Mouse (Mus musculus) neural tube, embryonic 13.5 days (tissue): ENCODE results near the gene Rap1a. TPM values are rescaled to one million over a fixed set of nuclear protein-coding genes. Genes with fewer than 3 reads are reported as not detected.

Experiments used
- ATAC-seq: fragments of 200-750 bp; cut with Nextera tagmentation; 2 replicates; pipeline ENCODE4 v1.8.0; 2017; ENCODE audit warnings: low read depth, mild to moderate bottlenecking, moderate TSS enrichment, moderate library complexity
- H3K27ac ChIP-seq: fragments of 300-500 bp; sonication (generic); replicated peaks from 2 replicates; pipeline ENCODE4 v1.5.1; 2015; ENCODE audit warnings: moderate library complexity, mild to moderate bottlenecking, inconsistent platforms
- H3K27me3 ChIP-seq: fragments of 300-500 bp; sonication (generic); 2 replicates; pipeline ENCODE4 v1.6.1; 2015; ENCODE audit warnings: mild to moderate bottlenecking, inconsistent platforms
- H3K36me3 ChIP-seq: fragments of 300-500 bp; sonication (generic); 2 replicates; pipeline ENCODE4 v1.6.1; 2015; ENCODE audit warnings: mild to moderate bottlenecking, inconsistent platforms
- H3K4me1 ChIP-seq: fragments of 300-500 bp; sonication (generic); replicated peaks from 2 replicates; pipeline ENCODE4 v1.6.1; 2015; ENCODE audit warnings: inconsistent platforms
- H3K4me2 ChIP-seq: fragments of 300-500 bp; sonication (generic); 2 replicates; pipeline ENCODE4 v1.6.1; 2015; ENCODE audit warnings: inconsistent platforms, mild to moderate bottlenecking, moderate library complexity
- H3K4me3 ChIP-seq: fragments of 300-500 bp; sonication (generic); 2 replicates; pipeline ENCODE4 v1.5.1; 2015; ENCODE audit warnings: mild to moderate bottlenecking, inconsistent platforms
- H3K9ac ChIP-seq: fragments of 300-500 bp; sonication (generic); 2 replicates; pipeline ENCODE4 v1.6.1; 2015; ENCODE audit warnings: moderate library complexity, mild to moderate bottlenecking, inconsistent platforms
- H3K9me3 ChIP-seq: fragments of 300-500 bp; sonication (generic); 2 replicates; pipeline ENCODE4 v1.6.1; 2016; ENCODE audit warnings: inconsistent platforms
- WGBS: fragments of 180-500 bp; shearing (Covaris S2); methylation state at CpG from one replicate; pipeline ENCODE4 v1.1.7; 2015; 5-methylcytosine and 5-hydroxymethylcytosine counted together
- polyA plus RNA-seq: library from polyadenylated mRNA; unstranded; fragments of >200 nt; fragmentation: Nextera tagmentation; extraction: Ambion mirVana; gene quantifications from 2 replicates; pipeline ENCODE4 v1.2.1, GENCODE M21; 2015

Rap1a gene
- polyA plus RNA-seq, 1 experiment from 2014 or later = 92.6 TPM

DNA sequence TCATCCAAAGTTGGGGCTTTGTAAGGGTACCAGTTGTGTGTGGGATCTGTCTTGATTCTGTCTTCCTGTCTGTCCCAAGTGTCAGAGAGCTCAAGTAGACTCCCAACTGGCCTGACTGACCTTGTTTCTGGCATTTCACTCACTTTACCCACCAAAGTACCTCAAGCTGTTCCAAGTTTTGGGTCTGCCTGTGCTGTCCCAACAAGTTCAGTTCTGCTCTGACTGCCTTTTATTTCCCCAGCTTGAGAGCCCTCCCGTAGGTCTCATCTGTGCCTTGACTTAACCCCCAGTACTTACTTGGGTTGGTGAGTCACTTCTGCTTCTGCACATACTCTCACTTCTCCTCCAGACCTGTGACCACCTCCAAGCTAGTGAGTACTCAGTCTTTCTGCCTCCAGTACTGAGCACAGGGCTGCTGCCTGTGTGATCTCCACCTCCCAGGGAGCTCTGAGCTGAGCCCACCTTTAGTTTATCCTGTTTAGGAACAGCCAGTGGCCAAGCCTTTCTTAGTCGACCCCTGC, 79.4 kb downstream of the Rap1a start:
- Histone ChIP-seq H3K27me3 (no peaks in the 10 kb centered on the region), H3K36me3 (no peaks in the 10 kb centered on the region), H3K4me1 (peaks cover 21% of the 10 kb centered on the region), H3K9me3 (no peaks in the 10 kb centered on the region), H3K4me2 (no peak overlapping the region), H3K9ac (no peak overlapping the region), H3K27ac (no peak overlapping the region), H3K4me3 (no peak overlapping the region)
- 74% methylated on average over 2 of the region's 2 CpGs for WGBS
- no peak for ATAC-seq

GRCm38 (mm10) chr3:105720514-105720913, 80.6 kb downstream of the Rap1a start:
- Histone ChIP-seq H3K4me2 (no peak overlapping the region), H3K4me3 (no peak overlapping the region), H3K4me1 (peaks cover 28% of the 10 kb centered on the region), H3K27me3 (no peaks in the 10 kb centered on the region), H3K9me3 (no peaks in the 10 kb centered on the region), H3K9ac (no peak overlapping the region), H3K36me3 (no peaks in the 10 kb centered on the region), H3K27ac (no peak overlapping the region)
- no peak for ATAC-seq
- 87% methylated on average over 4 of the region's 4 CpGs for WGBS

DNA sequence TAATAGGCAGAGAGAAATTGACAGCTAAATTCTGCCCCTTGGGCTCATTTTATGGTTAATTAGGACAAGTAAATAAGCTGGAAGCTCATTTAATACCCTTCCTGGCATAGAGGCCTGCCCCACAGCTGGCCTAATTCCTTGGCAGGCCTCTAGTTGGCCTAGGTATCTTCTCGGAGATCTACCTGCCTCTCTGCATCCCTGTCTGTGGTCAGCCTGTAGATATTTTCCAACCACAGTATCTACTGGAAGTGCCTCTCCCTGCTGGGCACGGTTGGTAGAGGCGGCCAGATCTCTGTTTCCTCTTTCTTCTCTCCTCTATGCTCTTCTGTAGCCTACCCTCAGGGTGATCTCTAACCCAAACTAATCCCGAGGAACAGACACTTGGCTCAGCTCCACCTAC, 81.2 kb downstream of the Rap1a start:
- no peaks in the 10 kb centered on the region for H3K36me3 ChIP-seq
- peaks cover 32% of the 10 kb centered on the region for H3K4me1 ChIP-seq
- H3K4me2 ChIP-seq = no peak overlapping the region
- ATAC-seq = no peak
- WGBS = 85% methylated on average over 4 of the region's 4 CpGs
- H3K27ac ChIP-seq = no peak overlapping the region
- no peaks in the 10 kb centered on the region for H3K9me3 ChIP-seq
- H3K9ac ChIP-seq = no peak overlapping the region
- H3K27me3 ChIP-seq = no peaks in the 10 kb centered on the region
- H3K4me3 ChIP-seq = no peak overlapping the region

DNA sequence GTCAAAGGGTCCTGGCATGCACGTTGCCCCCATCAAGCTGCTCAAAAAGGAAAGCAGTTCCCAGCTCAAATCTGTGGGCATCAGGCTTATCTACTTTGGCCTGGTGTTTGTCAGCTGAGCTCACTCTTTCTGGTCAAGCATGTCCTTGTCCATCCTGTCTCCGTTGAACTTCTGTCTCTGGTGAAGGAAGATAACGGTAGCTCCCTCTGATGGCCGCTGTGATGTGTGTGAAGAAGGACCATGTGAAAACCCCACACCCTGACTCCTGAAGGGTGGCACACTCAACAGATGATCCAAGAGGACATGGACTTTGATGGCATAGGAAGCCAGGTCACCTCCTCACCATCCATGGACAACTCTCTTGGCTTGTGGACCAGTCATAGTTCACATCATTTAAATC, 82.4 kb downstream of the Rap1a start:
- ATAC-seq = no peak
- H3K9ac ChIP-seq = no peak overlapping the region
- 72% methylated on average over 4 of the region's 4 CpGs for WGBS

DNA sequence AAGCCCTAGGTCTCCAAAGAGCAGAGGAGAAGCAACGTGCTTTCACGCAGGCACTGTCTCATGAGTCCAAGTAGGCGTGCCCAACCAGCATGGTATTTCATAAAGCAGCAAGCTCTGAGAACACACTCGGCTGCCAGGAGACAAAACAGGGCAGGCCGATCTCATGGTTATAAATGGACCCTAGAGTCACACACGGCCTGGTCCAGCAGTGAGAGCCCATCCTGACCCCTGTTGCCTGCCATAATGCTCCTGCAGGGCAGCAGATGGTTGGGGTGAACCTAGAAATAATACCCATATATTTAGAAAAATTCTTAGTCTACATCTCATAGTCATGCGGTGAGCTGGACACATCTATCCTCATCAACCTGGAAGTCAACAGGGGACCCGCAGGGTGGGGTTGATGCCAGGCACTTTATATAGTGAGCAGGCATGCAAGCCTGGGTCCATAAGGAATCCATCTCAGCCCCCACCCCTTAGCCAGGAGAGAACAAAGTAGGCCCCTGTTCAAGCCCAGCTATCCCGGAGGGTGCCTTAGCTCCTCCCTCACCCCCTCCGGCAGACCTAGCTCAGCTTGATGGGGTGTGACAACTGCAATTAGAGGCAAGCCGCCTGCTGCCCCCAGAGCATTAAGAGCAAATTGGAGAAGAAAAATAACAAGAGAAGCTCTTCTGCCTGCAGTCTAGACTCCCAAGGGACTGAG, 83.1 kb downstream of the Rap1a start:
- no peaks in the 10 kb centered on the region for H3K27me3 ChIP-seq
- peaks cover 49% of the 10 kb centered on the region for H3K4me1 ChIP-seq
- no peak overlapping the region for H3K4me3 ChIP-seq
- peak overlapping the region; percentile 64 for H3K27ac ChIP-seq
- H3K4me2 ChIP-seq = no peak overlapping the region
- H3K36me3 ChIP-seq = no peaks in the 10 kb centered on the region
- no peak overlapping the region for H3K9ac ChIP-seq
- 36% methylated on average over 11 of the region's 11 CpGs for WGBS
- no peaks in the 10 kb centered on the region for H3K9me3 ChIP-seq
- ATAC-seq = peak; percentile 72

More for the DNA sequence above, 82.4 kb downstream of the Rap1a start:
- no peaks in the 10 kb centered on the region for H3K9me3 ChIP-seq
- 0 out of 2 replicates have a peak overlapping the region, but pooled peaks have one; percentile 64 for H3K27ac ChIP-seq
- H3K4me1 ChIP-seq = peaks cover 42% of the 10 kb centered on the region
- H3K36me3 ChIP-seq = no peaks in the 10 kb centered on the region
- H3K4me2 ChIP-seq = no peak overlapping the region
- H3K27me3 ChIP-seq = no peaks in the 10 kb centered on the region
- no peak overlapping the region for H3K4me3 ChIP-seq

DNA sequence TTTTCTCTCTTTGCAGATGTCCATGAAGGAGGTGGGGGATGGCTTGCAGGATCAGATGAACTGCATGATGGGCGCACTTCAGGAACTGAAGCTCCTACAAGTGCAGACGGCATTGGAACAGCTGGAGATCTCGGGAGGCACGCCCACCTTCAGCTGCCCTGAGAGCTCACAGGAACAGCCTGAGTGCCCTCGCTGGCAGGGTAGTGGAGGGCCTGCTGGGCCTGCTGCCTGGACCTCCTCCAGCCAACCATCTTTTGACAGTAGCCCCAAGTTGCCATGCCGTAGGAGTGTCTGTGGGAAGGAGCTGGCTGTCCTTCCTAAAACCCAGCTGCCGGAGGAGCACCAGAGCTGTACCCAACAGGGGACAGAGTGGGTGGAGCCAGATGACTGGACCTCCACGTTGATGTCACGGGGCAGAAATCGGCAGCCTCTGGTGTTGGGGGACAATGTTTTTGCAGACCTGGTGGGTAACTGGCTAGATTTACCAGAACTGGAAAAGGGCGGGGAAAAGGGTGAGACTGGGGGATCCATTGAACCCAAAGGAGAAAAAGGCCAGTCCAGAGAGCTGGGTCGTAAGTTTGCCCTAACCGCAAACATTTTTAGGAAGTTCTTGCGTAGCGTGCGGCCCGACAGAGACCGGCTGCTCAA, 84.7 kb downstream of the Rap1a start:
- WGBS = 67% methylated on average over 18 of the region's 18 CpGs

GRCm38 (mm10) chr3:105714820-105715167, 86.3 kb downstream of the Rap1a start:
- no peaks in the 10 kb centered on the region for H3K27me3 ChIP-seq
- H3K4me2 ChIP-seq = no peak overlapping the region
- peaks cover 59% of the 10 kb centered on the region for H3K4me1 ChIP-seq
- no peak for ATAC-seq
- no peaks in the 10 kb centered on the region for H3K36me3 ChIP-seq
- no peaks in the 10 kb centered on the region for H3K9me3 ChIP-seq
- no peak overlapping the region for H3K4me3 ChIP-seq
- H3K27ac ChIP-seq = no peak overlapping the region
- no peak overlapping the region for H3K9ac ChIP-seq

More for the DNA sequence above, 84.7 kb downstream of the Rap1a start:
- peak overlapping the region; percentile 19; the same call in 1 of the 2 replicates for H3K27ac ChIP-seq
- no peak overlapping the region for H3K9ac ChIP-seq
- H3K27me3 ChIP-seq = no peaks in the 10 kb centered on the region
- H3K4me3 ChIP-seq = no peak overlapping the region
- no peak overlapping the region for H3K4me2 ChIP-seq
- no peaks in the 10 kb centered on the region for H3K9me3 ChIP-seq
- H3K36me3 ChIP-seq = no peaks in the 10 kb centered on the region
- peaks cover 49% of the 10 kb centered on the region for H3K4me1 ChIP-seq
- no peak for ATAC-seq

DNA sequence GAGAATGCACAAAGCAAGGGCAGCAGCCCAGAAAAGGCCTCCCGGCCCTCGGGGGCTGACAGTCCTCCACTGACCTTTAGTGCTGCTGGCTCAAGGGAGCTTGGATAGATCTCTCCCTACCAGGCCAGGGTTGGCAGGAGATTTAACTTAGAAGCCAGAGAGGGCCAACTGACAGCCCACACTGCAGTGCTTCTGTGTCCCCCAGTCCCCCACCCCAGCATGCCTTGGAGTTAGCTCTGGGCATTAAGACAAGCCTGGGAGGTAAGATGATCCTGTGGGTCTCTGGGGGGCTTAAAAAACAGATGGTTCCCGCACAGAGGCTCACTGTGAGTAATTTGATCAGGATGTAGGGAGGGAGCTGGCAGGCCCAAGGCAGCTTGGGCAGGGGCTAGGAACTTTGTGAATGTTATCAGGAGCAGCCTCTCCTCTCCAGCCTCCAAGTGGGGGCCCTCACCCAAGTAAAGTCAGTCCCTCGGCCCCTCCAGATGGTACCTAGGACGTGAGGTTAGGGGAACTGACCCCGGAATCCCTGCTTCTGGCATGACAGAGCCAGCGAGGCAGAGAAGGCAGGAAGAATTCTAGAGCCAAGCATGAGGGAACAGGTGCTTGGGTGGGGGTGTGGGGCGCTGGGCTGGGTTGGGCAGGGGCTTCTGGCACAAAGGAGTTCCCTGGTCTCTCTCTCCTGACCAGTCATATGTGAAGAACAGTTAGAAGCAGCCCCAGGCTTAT, 86.9 kb downstream of the Rap1a start:
- Histone ChIP-seq H3K9me3 (no peaks in the 10 kb centered on the region), H3K4me2 (no peak overlapping the region), H3K27me3 (no peaks in the 10 kb centered on the region), H3K27ac (peak overlapping the region; percentile 79), H3K4me3 (no peak overlapping the region), H3K9ac (0 out of 2 replicates have a peak overlapping the region, but pooled peaks have one; percentile 38), H3K36me3 (no peaks in the 10 kb centered on the region), H3K4me1 (peaks cover 59% of the 10 kb centered on the region)
- peak; percentile 17; the same call in 1 of the 2 replicates for ATAC-seq
- WGBS = 27% methylated on average over 8 of the region's 8 CpGs

DNA sequence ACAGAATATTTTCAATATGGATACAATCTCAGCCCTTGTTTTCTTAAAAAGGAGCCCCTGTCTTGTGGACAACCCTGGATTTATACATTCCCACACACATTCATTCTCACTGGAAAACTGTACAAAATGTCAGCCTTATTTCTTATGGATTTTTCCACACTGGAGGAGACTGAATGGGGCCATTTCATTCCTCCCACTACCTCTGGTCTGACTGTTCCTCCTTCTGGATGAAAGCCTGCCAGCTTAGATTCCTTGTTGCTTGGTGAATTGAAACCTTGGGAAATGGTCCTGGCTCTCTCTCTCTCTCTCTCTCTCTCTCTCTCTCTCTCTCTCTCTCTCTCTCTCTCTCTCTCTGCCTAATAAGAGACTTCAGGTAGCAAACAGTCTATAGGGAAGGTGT, 88.3 kb downstream of the Rap1a start:
- Histone ChIP-seq H3K27me3 (no peaks in the 10 kb centered on the region), H3K36me3 (no peaks in the 10 kb centered on the region), H3K4me2 (no peak overlapping the region), H3K9me3 (no peaks in the 10 kb centered on the region), H3K4me1 (peaks cover 52% of the 10 kb centered on the region), H3K9ac (no peak overlapping the region), H3K4me3 (no peak overlapping the region), H3K27ac (peak overlapping the region; percentile 46)
- ATAC-seq = no peak

- no peak for ATAC-seq
- Histone ChIP-seq H3K9ac (no peak overlapping the region), H3K36me3 (no peaks in the 10 kb centered on the region), H3K27me3 (peaks cover 9% of the 10 kb centered on the region), H3K4me3 (no peak overlapping the region), H3K27ac (peak overlapping the region; percentile 4; the same call in 1 of the 2 replicates), H3K4me1 (peaks cover 51% of the 10 kb centered on the region), H3K4me2 (no peak overlapping the region), H3K9me3 (no peaks in the 10 kb centered on the region)
- 63% methylated on average over 7 of the region's 7 CpGs for WGBS
Observed at GRCm38 (mm10) chr3:105711741-105712140, 89.4 kb downstream of the Rap1a start.

- Histone ChIP-seq H3K9ac (no peak overlapping the region), H3K9me3 (no peaks in the 10 kb centered on the region), H3K27ac (0 out of 2 replicates have a peak overlapping the region, but pooled peaks have one; percentile 34), H3K27me3 (peaks cover 21% of the 10 kb centered on the region), H3K4me1 (peaks cover 57% of the 10 kb centered on the region), H3K4me3 (no peak overlapping the region), H3K36me3 (no peaks in the 10 kb centered on the region), H3K4me2 (no peak overlapping the region; the same call in 1 of the 2 replicates)
- peak; percentile 58; the same call in 1 of the 2 replicates for ATAC-seq
- 43% methylated on average over 6 of the region's 6 CpGs for WGBS
Observed at GRCm38 (mm10) chr3:105710246-105710645, 90.9 kb downstream of the Rap1a start.

- 28% methylated on average over 7 of the region's 7 CpGs for WGBS
- no peaks in the 10 kb centered on the region for H3K9me3 ChIP-seq
- no peak for ATAC-seq
- 0 out of 2 replicates have a peak overlapping the region, but pooled peaks have one; percentile 10 for H3K27ac ChIP-seq
- 0 out of 2 replicates have a peak overlapping the region, but pooled peaks have one; percentile 3 for H3K4me3 ChIP-seq
- peaks cover 55% of the 10 kb centered on the region for H3K4me1 ChIP-seq
- H3K27me3 ChIP-seq = peaks cover 36% of the 10 kb centered on the region
- peak overlapping the region; percentile 91; the same call in 1 of the 2 replicates for H3K4me2 ChIP-seq
- no peaks in the 10 kb centered on the region for H3K36me3 ChIP-seq
- H3K9ac ChIP-seq = no peak overlapping the region
Observed at GRCm38 (mm10) chr3:105707590-105707989, 93.5 kb downstream of the Rap1a start.
